Mouse (Mus musculus) kidney, adult 2 months (tissue): ENCODE measurements around the gene Tnrc6b.
"Not testable (repeated sequence)": the region's sequence is repeated elsewhere in the genome, so short reads cannot be mapped to it uniquely, and the experiment has no call there.

Source experiments
- CTCF ChIP-seq: fragments of 200-500 bp; conservative IDR thresholded peaks from 2 replicates; pipeline ENCODE4 v1.5.1; 2011; ENCODE audit warnings: low read depth, mild to moderate bottlenecking, control low read depth, low read length, moderate library complexity, mixed read lengths; ENCODE audit not compliant: insufficient read depth, insufficient read length
- POLR2A ChIP-seq: fragments of 200-500 bp; IDR thresholded peaks from one replicate; pipeline ENCODE4 v1.6.1; 2011; ENCODE audit warnings: low read depth, low read length, control low read depth

GRCm38 (mm10) chr15:80868603-80869002 lies 157.5 kb downstream of the Tnrc6b start:
- TF ChIP-seq POLR2A, CTCF: not testable (repeated sequence)
